Mouse (Mus musculus) urinary bladder, postnatal 36 days (tissue): ENCODE data around the gene Taf7l.

Source experiments
- DNase-seq, 2 experiments: peaks; one replicate each; pipeline ENCODE4 v3.0.0; 2022; ENCODE audit warnings: low spot score in 2 of 2, mixed read lengths in 1 of 2

Taf7l gene

GRCm38 (mm10) chrX:134476290-134476689, at the start of gene Taf7l:
TSS of gene Taf7l (minus strand) at chrX:134476490.
- DNase-seq: no peak

DNA sequence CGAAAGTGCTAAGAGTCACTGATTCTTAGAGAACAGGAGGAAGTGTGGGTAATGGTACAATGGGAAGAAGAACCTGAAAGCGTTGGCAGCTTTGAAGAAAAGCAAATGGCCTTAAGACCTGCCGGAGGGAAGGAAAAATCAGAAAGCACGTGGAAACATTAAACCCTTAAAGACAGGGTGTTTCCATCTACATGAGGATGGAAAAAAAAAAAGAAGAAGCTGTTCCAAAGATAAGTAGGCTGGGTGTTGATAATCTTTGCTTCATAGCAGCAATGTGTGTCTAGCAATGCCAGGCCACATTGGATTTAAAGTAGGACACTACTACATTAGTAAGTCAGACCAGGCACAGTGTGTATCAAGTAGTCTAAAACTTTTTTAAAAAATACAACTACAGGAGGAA, 49.0 kb upstream of the Taf7l start:
- DNase-seq: no peak

DNA sequence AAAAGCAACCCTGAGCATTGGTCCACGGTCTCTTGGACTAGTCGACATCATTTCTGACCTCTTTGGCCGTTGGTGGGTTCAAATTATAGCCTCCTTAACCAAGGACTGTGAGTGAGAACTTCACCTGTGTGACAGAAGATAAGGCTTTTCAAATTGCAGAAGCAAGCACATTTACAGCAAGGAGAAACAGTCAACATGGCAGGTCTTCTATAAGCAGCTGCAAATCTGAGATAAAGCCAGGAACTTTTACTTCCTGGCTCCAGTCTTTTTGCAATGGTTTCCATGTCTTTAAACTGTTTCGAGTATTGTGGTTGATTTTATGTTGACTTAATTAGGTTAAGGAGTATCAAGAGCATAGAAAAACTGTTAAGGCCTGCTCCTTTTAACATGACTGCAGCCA, 47.5 kb upstream of the Taf7l start:
- DNase-seq: no peak

DNA sequence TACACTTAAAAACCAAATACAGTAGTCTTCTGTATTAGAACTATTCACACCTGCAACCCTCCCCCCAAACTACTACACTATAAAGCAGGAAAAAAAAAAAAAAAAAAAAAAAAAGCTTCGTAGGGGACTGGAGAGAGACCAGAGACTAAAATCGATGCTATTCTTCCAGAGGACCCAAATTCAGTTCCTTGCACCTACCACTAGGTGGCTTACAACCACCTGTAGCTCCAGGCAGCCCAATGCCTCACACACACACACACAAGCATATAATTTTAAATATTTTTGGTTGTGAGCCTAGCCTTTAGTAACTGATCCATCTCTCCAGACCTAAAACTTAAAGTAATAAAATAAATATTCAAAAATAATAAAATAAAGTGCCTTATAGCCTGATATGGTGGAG, 33.2 kb upstream of the Taf7l start:
- DNase-seq: no peak

- no peak for DNase-seq
Observed at GRCm38 (mm10) chrX:134507977-134508376, 31.7 kb upstream of the Taf7l start.

DNA sequence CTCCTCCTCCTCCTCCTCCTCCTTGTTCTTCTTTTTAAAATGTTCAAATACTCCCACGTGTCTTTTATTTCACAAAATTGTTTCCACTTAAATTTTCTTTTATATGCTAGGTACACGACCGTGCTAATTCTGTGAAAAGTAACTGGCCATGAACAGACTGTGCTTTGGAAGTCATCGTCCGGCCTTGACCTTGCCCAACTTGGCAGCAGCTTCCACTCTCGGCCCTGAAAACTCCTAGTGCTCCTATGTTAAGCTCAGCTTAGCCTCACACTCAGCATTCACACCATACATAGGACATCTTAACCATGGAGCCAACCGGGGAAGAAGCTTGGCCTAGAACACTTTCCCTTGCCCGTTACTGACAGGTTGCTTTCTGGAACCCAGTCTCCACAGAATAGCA, 24.4 kb upstream of the Taf7l start:
- DNase-seq: no peak

DNA sequence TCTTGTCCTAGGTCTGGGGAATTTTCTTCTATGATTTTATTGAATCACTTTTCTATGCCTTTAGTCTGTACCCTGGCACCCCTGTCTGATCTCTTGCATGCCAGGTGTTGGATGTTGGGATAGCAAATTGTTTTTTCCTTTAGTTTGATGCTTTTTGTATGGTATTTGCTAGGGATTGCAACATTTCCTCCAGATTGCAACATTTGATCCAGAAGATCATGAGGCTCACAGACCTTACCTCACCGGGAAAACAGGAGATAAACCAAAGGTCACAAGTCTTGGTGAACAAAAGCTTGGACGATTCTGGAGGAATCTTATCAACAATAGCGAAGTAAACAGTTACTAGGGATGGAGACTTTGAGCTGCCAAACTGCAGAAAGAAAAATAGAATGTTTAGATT, 5.4 kb upstream of the Taf7l start:
- DNase-seq: no peak

DNA sequence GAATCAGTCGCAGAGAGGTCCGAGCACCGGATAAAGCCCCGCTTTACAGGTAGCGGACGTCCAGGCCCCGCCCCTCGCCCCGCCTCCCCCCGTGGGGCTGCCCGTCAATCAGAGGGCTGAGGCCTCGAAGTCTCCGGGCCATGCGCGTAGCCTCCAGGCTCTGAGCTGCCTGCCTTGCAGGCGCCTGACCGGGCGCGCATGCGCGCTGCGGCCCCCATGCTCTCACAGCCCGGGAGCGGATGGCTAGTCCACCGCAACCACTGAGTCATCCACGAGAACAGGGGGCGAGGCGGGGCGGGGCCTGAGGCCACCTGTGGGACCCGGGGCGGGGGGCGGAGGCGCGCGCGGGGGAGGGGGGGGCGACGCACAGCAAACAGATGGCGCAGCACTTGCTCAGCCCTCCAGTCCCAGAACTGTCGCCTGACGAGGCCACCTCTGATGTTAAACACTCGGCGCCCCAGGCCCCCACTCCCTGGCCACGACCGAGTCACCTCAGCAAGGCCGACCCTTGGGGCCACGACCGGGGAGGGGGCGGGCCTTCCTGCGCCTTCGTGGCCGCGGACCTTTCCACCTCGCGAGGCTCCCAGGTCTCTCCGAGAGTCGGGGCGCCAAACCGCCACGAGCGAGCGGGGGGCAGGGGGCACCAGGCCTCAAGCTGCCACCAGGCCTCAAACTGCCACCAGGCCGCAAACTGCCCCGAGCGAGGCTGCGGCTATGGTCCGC, 1.1 kb downstream of the Taf7l start:
- no peak for DNase-seq

GRCm38 (mm10) chrX:134427307-134427706, 49.0 kb downstream of the Taf7l start:
- no peak for DNase-seq

- DNase-seq: no peak
Observed at GRCm38 (mm10) chrX:134426819-134427218, 49.5 kb downstream of the Taf7l start.

GRCm38 (mm10) chrX:134425798-134426197, 50.5 kb downstream of the Taf7l start:
- DNase-seq: no peak

DNA sequence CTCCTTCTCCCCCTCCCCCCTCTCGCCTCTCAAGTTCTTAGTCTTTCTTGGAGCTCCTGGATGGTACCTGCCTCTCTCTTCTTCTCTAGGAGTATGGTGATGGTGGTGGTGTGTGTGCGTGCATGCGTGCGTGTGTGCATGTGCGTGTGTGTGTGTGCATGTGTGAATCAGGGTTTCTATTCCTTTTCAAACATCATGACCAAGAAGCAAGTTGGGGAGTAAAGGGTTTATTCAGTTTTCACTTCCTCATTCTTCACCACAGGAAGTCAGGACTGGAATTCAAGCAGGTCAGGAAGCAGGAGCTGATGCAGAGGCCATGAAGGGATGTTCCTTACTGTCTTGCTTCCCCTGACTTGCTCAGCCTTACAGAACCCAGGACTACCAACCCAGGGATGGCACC, 52.0 kb downstream of the Taf7l start:
- no peak for DNase-seq

- no peak for DNase-seq
Observed at GRCm38 (mm10) chrX:134420097-134420496, 56.2 kb downstream of the Taf7l start.

DNA sequence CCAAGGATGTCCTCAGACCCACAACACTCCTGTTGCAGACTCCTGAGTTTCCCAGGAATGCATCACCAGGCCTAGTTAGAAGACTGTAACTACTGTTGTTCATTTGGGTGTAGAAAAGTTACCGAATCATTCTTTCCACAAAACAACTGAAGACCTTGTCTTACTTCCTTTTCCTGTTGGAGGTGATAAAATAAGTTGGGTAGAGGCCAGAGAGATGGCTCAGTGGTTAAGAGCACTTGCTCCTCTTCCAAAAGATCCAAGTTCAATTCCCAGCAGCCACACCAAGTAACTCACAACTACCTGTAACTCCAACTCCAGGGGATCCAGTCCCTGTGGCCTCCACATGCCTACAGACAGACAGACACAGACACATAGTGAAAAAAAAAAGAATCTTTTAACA, 64.2 kb downstream of the Taf7l start:
- no peak for DNase-seq
